Mouse (Mus musculus) kidney, postnatal 36 days (tissue): ENCODE results near the gene Upk2.

Experiments
- DNase-seq, 2 experiments: peaks; one replicate each; pipeline ENCODE4 v3.0.0; 2021 to 2022; ENCODE audit warnings: mixed read lengths in 2 of 2

Upk2 gene

GRCm38 (mm10) chr9:44488416-44488815 lies 33.6 kb upstream of the Upk2 start:
- peak in 1 of 2 experiments; percentile 48 for DNase-seq

GRCm38 (mm10) chr9:44487441-44487840 lies 32.7 kb upstream of the Upk2 start:
- DNase-seq: peak; percentile 87 to 95

GRCm38 (mm10) chr9:44486741-44487421 lies 32.1 kb upstream of the Upk2 start:
- peak; percentile 82 to 84 for DNase-seq

GRCm38 (mm10) chr9:44486335-44486734 lies 31.6 kb upstream of the Upk2 start:
- peak; percentile 85 to 86 for DNase-seq

- peak in 1 of 2 experiments; percentile 73 for DNase-seq
Measured at GRCm38 (mm10) chr9:44485516-44486161, 30.9 kb upstream of the Upk2 start.

- DNase-seq: peak in 1 of 2 experiments; percentile 47
Measured at GRCm38 (mm10) chr9:44485105-44485515, 30.3 kb upstream of the Upk2 start.

GRCm38 (mm10) chr9:44484311-44485104 lies 29.7 kb upstream of the Upk2 start:
- DNase-seq: peak in 1 of 2 experiments; percentile 40

GRCm38 (mm10) chr9:44483510-44484044 lies 28.8 kb upstream of the Upk2 start:
- DNase-seq: peak; percentile 81

- peak in 1 of 2 experiments; percentile 49 for DNase-seq
Measured at GRCm38 (mm10) chr9:44483041-44483509, 28.3 kb upstream of the Upk2 start.

GRCm38 (mm10) chr9:44482552-44482951 lies 27.8 kb upstream of the Upk2 start, which contains the start of gene Bcl9l:
Bcl9l (plus strand) TSS chr9:44482825.
- DNase-seq: peak; percentile 96

- no peak for DNase-seq
Measured at GRCm38 (mm10) chr9:44482112-44482511, 27.3 kb upstream of the Upk2 start.

- DNase-seq: peak; percentile 90 to 93
Measured at GRCm38 (mm10) chr9:44479628-44480428, 25.1 kb upstream of the Upk2 start.

GRCm38 (mm10) chr9:44478959-44479605 lies 24.3 kb upstream of the Upk2 start:
- peak; percentile 85 to 89 for DNase-seq

- DNase-seq: peak; percentile 75 to 81
Measured at GRCm38 (mm10) chr9:44478229-44478921, 23.6 kb upstream of the Upk2 start.

- peak; percentile 76 to 90 for DNase-seq
Measured at GRCm38 (mm10) chr9:44477339-44478228, 22.8 kb upstream of the Upk2 start.

- DNase-seq: peak in 1 of 2 experiments; percentile 54
Measured at GRCm38 (mm10) chr9:44475936-44476335, 21.2 kb upstream of the Upk2 start.

- DNase-seq: no peak
Measured at GRCm38 (mm10) chr9:44474327-44474726, 19.6 kb upstream of the Upk2 start.

- no peak for DNase-seq
Measured at GRCm38 (mm10) chr9:44473184-44473583, 18.4 kb upstream of the Upk2 start.

GRCm38 (mm10) chr9:44468800-44469199 lies 14.0 kb upstream of the Upk2 start:
- DNase-seq: no peak

GRCm38 (mm10) chr9:44468224-44468623 lies 13.4 kb upstream of the Upk2 start:
- peak; percentile 64 to 70 for DNase-seq
